Mouse (Mus musculus): Measurements from ENCODE around the gene Sun2. TPM values are rescaled to one million over a fixed set of nuclear protein-coding genes. Genes with fewer than 3 reads are reported as not detected.

The Sun2 gene
- polyA plus RNA-seq, 1 experiment, result 47.9 TPM

- no peak for DNase-seq (ENCODE audit: low read depth)
- TF ChIP-seq POLR2A (IDR thresholded peaks at IDR 0.05; ENCODE audit: borderline replicate concordance, extremely low read depth, insufficient read depth, insufficient read length, poor library complexity, severe bottlenecking), result no peak
- no peak for TF ChIP-seq CTCF (IDR thresholded peaks at IDR 0.05; ENCODE audit: borderline replicate concordance, extremely low read depth, insufficient read depth, insufficient read length)
Observed at GRCm38 (mm10) chr15:79683707-79684465, 58.5 kb downstream of the Sun2 start.

DNA sequence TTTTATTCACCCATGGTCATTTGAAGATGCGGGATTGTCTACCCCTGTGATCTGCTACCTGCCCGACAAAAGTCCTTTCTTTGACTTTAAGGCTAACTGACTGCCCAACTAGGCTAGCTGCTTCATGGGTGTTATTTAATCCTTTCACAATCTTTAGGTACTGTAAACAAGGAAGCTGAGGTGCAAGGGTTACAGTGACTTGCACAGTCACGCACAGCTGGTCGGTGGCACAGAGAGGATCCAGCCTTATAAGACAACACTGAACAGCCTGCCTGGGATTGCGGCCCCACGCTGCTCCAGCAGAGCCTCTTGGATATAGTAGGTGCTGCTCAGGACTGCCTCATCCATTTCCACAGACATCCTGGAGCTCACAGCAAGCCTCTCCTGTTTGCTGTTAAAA lies 59.2 kb downstream of the Sun2 start:
- no peak for TF ChIP-seq POLR2A (IDR thresholded peaks at IDR 0.05; ENCODE audit: borderline replicate concordance, extremely low read depth, insufficient read depth, insufficient read length, poor library complexity, severe bottlenecking)
- no peak for TF ChIP-seq CTCF (IDR thresholded peaks at IDR 0.05; ENCODE audit: borderline replicate concordance, extremely low read depth, insufficient read depth, insufficient read length)

GRCm38 (mm10) chr15:79681973-79682372 lies 60.4 kb downstream of the Sun2 start:
- no peak for TF ChIP-seq POLR2A (IDR thresholded peaks at IDR 0.05; ENCODE audit: borderline replicate concordance, extremely low read depth, insufficient read depth, insufficient read length, poor library complexity, severe bottlenecking)
- TF ChIP-seq CTCF (IDR thresholded peaks at IDR 0.05; ENCODE audit: borderline replicate concordance, extremely low read depth, insufficient read depth, insufficient read length), result no peak

More for the DNA sequence above, 59.2 kb downstream of the Sun2 start:
- DNase-seq (ENCODE audit: low read depth), result no peak

GRCm38 (mm10) chr15:79677936-79678335 lies 64.4 kb downstream of the Sun2 start:
- no peak for DNase-seq (ENCODE audit: low read depth)
- TF ChIP-seq CTCF (IDR thresholded peaks at IDR 0.05; ENCODE audit: borderline replicate concordance, extremely low read depth, insufficient read depth, insufficient read length) (no peak), POLR2A (IDR thresholded peaks at IDR 0.05; ENCODE audit: borderline replicate concordance, extremely low read depth, insufficient read depth, insufficient read length, poor library complexity, severe bottlenecking) (no peak)

More at GRCm38 (mm10) chr15:79681973-79682372, 60.4 kb downstream of the Sun2 start:
- DNase-seq (ENCODE audit: low read depth), result no peak

Other genes with a start within 250 kb of the Sun2 start
- gene Kcnj4, start 237.3 kb downstream of the Sun2 start, polyA plus RNA-seq (2012; rRNA removed), result 0.30 and 0.68 TPM in 2 replicates
- 8.7 and 11.3 TPM in 2 replicates for gene Kdelr3, start 226.1 kb downstream of the Sun2 start, polyA plus RNA-seq (2012; rRNA removed)
- 721 and 963 TPM in 2 replicates for gene Ddx17, start 195.8 kb downstream of the Sun2 start, polyA plus RNA-seq (2012; rRNA removed)
- gene Dmc1, start 137.4 kb downstream of the Sun2 start, polyA plus RNA-seq (2012; rRNA removed), result 4.0 and 5.0 TPM in 2 replicates
- gene Fam227a, start 83.6 kb downstream of the Sun2 start, polyA plus RNA-seq (2012; rRNA removed), result 33.7 and 33.9 TPM in 2 replicates
- 29.4 and 31.5 TPM in 2 replicates for gene Cby1, start 83.3 kb downstream of the Sun2 start, polyA plus RNA-seq (2012; rRNA removed)
- gene Tomm22, start 71.7 kb downstream of the Sun2 start, polyA plus RNA-seq (2012; rRNA removed), result 114 and 142 TPM in 2 replicates
- 34.9 and 37.4 TPM in 2 replicates for gene Josd1, start 54.6 kb downstream of the Sun2 start, polyA plus RNA-seq (2012; rRNA removed)
- gene Gtpbp1, start 51.7 kb downstream of the Sun2 start, polyA plus RNA-seq (2012; rRNA removed), result 41.2 and 61.0 TPM in 2 replicates
- 77.6 and 110 TPM in 2 replicates for gene Dnal4, start 35.3 kb upstream of the Sun2 start, polyA plus RNA-seq (2012; rRNA removed)
- 20.7 and 53.6 TPM in 2 replicates for gene Nptxr, start 62.2 kb upstream of the Sun2 start, polyA plus RNA-seq (2012; rRNA removed)
- gene Npcd, start 91.7 kb upstream of the Sun2 start, polyA plus RNA-seq (2012; rRNA removed), result 0.53 and 1.8 TPM in 2 replicates
- 69.6 and 84.6 TPM in 2 replicates for gene Cbx6, start 92.2 kb upstream of the Sun2 start, polyA plus RNA-seq (2012; rRNA removed)
- 4.7 and 5.6 TPM in 2 replicates for gene Apobec3, start 149.1 kb upstream of the Sun2 start, polyA plus RNA-seq (2012; rRNA removed)
- gene Cbx7, start 228.6 kb upstream of the Sun2 start, polyA plus RNA-seq (2012; rRNA removed), result 10.9 and 14.4 TPM in 2 replicates